Mouse (Mus musculus) frontal cortex, postnatal 36 days (tissue): Measurements from ENCODE around the gene Ccdc82.

Source experiments
- DNase-seq, 2 experiments: peaks; one replicate each; pipeline ENCODE4 v3.0.0; 2022; ENCODE audit warnings: low spot score in 2 of 2

The Ccdc82 gene

DNA sequence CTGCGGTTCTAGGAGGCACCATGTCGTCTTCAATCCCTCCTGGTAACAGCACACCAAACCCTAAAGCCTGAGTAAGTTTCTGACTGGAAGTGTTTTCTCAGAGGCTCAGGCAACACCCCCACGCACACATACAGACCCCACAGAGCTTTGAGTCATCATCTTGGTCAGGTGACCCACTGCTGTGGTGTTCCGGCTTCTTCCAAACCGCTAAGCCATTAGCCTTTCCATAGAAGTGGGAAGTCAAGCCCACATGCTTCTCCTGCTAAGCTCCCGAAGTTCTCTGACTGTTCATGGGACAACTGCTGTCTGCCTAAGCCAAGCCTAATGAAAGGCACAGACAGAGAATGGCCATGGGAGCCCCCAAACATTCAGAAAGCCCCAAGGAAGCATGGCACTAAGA is 52.4 kb downstream of the Ccdc82 start:
- no peak for DNase-seq

DNA sequence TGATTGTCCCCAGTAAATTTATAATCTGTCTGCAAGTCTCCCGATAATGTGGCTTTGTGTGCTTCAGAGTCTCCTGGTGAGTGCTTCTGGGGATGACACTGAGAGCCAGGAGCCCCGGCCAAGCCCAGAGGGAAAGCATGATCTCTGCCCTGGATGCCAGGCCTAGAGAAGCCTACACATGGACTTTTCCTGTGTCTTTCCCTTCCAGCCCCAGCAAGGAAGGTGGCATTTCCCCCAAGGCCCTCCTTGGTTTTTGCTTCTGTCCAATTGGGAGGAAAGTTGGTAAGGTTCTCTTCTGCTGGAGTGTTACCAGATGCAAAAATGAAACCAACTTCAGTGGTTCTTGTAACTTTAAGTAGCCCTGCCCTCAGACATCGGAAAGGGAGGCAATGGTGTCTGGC is 53.3 kb downstream of the Ccdc82 start:
- DNase-seq, result no peak

DNA sequence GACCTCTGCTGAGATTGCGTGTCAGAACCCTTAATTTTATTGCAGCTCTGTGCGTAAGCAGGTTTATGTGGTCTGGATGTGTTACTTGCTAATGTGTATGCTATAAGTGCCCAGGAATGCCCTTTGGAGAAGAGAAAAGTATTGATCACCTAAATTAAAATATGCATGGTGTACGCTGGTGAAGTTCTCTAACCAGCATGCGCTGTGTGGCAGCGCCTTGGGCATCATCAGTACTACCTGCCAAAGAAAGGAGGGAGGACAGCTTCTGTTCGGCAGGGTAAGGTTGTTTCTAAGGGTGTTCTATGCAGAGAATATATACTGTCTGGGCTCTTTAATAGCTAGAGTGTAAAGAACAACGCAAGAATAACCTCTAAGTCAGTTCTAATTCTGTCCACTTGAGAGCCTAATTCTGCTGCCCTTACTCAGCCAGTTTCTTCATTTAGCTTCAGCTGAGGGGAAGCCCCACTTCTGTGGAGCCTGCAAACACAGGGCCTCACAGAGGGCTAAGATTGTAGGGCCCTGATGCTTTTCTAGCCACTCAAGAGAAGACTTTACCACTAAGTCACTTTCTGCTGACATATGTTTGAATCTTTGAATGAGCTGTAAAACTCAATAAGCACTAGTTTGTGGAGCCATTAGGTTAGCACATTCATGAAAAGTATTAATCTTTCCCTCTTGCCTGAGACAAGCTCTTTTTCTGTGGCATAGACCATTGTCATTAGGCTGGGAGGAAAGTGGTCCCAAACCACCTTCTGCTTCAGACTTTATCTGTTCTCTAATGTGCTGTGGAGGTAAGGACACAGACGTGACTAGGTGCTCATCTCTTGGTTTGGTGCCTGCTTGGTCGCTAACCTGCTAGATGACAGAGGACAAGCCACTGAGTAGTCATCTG is 54.4 kb downstream of the Ccdc82 start:
- DNase-seq, result no peak

DNA sequence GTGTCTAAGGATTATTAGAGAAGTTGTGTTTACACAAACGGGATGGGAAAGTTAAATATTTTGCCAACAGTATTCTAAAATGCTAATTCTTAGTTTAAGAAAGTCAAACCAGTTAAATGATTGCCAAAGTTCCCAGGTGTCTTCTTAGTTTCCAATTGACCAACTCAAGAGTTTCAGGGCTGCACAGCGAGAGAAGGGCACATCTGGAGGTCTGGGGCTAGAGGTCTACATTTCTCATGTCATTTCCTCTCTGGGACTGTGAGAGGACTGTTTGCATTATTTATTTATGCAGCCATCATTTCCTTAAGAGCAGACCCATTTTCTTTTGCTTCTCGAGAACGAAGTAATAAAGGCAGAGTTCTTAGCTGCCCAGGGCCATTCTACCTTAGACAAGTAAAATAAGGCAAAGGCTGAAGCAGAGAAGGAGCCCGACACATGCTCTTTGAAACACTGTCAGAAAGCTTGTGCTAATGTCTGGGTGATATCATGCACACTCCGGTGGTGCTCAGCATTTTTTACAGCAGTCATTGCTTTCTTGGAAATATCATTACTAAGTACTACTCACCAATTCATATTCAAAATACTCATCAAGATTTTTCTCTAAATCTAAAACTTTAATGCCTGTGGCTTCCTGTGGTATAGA is 55.5 kb downstream of the Ccdc82 start:
- no peak for DNase-seq

GRCm38 (mm10) chr9:13303099-13303771 is 56.5 kb downstream of the Ccdc82 start:
- DNase-seq, result no peak

GRCm38 (mm10) chr9:13303976-13304375 is 57.2 kb downstream of the Ccdc82 start:
- no peak for DNase-seq

- DNase-seq, result no peak
Measured at GRCm38 (mm10) chr9:13306471-13306870, 59.7 kb downstream of the Ccdc82 start.

DNA sequence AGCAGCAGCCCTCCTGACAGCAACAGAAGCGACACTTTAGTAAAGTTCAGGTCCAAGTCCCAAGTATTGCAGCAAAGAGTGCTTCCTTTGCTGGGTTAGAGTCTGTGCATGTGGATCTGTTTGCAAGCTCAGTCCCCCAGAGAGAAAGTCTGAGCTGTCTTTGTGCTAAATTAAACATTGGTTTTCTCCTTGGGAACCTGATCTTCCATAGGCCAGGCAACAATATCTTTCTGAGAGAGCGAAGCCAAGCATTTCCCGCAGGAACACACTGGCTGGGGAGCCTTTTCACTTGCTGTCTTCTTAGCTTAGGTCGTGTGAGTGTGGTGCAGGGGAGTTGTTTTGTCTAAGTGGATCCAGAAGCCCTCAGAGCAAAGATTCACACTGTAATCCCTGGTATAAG is 60.5 kb downstream of the Ccdc82 start:
- DNase-seq, result no peak

- DNase-seq, result no peak
Measured at GRCm38 (mm10) chr9:13308718-13309117, 62.0 kb downstream of the Ccdc82 start.

DNA sequence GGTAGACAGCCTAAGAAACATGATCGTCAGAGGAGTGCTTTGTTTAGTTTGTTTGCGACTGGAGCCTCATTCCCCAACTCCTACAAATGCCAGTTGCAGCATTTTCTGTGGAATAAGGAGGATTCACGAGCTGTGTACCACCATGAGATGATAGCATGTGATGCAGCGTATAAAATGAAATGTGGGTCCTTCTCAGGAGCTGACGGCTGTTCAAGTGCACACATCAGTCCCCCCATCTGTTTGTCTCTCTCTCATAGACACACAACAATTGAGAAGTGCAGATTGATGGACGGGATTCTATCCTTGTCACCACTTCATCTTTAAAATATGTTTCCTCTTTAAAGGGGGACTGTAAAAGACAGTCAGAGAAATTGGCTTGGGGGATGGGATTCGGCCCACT is 63.1 kb downstream of the Ccdc82 start:
- DNase-seq, result no peak

DNA sequence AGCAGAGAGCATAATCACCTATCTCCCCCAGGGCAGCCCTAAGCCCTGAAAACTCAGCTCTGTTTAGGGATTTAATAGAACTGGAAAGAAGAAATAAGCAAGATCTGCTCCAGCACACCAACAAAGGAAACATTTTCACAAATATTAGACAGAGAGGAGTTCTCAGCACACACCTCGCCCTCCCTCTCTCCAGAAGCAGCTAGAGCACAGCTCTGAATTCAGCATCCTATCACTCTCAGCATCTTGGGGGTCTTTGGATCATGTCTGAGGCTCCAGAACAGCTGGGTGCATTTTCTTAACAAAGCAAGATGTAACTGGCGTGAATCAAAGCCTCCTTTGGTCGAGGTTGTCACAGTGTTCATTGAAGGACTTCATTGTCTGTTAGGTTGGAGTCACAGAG is 63.5 kb downstream of the Ccdc82 start:
- no peak for DNase-seq

DNA sequence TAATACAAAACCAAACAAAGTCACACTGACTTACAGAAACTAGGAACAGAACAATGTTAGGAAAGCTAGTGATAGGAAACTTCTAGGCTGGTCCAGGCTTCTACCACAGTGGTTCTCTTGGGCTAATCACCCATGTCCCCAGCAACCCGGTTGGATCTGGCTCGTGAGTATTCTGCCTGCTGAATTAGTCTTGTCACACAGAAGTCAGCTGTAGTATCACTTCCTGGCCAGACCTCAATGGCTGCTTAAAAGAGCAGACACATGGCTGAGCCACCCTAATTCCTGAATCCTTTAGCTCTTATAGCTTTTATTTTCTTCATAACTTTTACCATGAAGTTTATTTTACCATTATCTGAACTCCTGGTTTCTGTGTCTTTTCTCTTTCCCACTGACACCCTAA is 64.3 kb downstream of the Ccdc82 start:
- DNase-seq, result no peak

- no peak for DNase-seq
Measured at GRCm38 (mm10) chr9:13313923-13314322, 67.2 kb downstream of the Ccdc82 start.

- DNase-seq, result no peak
Measured at GRCm38 (mm10) chr9:13314577-13315004, 67.8 kb downstream of the Ccdc82 start.

DNA sequence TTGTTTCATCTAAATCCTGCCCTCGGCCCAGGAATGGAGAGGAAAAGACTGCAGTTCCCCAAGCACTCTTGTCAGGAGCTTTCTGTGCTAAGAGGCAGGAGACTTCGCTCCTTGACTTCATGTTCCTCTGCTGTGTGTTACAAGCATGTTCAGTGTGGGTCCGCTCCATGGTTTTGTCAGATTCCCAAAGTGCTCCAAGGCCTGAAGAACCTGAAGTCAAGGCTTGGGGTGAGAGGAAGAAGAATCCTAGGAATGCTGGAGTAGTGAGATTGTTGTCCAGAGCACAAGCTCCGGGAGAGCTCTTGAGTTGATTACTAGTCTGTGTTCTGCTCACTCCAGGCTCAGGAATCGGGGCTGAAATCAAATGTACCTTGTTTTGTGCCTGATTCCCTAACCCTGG is 68.6 kb downstream of the Ccdc82 start:
- DNase-seq, result no peak

DNA sequence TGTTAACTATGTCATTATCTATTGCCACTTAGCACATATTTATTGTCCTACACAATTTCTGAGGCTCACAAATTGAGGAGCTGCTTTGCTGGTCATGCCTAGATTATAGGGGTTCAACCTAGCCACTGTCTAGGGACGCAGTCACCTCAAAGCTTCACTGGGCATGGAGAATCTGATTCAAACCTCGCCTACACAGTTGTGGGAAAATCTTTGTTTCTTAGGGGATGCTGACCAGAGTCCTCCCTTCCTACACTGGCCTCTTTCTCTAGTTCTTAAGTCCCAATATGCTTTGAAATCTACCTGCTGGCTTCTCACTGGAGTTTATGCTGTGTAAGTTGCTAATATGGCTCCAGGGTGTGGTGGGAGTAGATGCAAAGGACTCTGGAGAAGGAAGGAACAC is 72.8 kb downstream of the Ccdc82 start:
- no peak for DNase-seq

GRCm38 (mm10) chr9:13320800-13321364 is 74.1 kb downstream of the Ccdc82 start:
- no peak for DNase-seq

DNA sequence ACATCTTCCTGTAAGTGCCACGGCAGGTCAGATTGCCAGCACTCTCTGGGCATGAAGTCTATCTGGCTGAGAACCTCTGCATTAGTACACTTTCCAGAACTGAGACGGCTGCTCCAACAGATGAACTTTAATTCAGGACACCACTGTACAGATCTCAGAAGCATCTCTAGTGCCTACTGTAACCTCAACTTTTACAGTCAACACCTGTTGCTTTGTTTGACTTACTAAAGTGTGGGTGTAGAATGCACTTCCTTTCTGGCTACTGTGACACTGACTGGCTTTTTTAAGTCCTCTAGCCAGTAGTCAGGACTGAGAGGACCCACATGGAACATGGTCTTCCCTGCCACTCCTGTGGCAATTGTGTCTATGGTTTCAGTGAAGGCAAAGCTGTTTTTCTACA is 76.3 kb downstream of the Ccdc82 start:
- no peak for DNase-seq

DNA sequence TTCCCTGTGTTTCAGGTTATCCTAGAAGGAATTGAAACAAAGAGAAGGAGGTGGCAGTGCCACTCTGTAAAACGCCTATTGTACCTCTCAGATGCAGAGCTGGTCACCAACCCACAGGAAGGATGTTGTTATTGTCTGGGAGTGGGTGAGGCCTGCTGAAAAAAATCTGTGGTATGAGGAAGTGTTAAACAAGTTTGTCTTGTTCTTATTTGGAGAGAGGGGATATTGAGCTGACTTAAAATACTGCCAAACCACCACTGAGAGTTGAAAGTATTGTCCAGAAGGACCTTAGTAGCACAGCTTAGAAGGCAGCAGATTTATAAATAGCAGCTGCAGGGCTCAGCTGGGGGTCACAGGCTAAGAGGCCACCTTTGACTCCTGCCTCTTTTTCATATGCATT is 76.9 kb downstream of the Ccdc82 start:
- DNase-seq, result no peak
